Mouse (Mus musculus) NIH3T3 (cell line): ENCODE data around the gene Gast.
"Not testable (repeated sequence)": the region's sequence is repeated elsewhere in the genome, so short reads cannot be mapped to it uniquely, and the experiment has no call there.

ENCODE experiments used
- DNase-seq: peaks from one replicate; pipeline ENCODE4 v3.0.0-alpha.2; 2012; ENCODE audit warnings: low read depth

Gene Gast

GRCm38 (mm10) chr11:100333944-100334457 is at the start of gene Gast:
Gast (plus strand) TSS chr11:100334407.
- no peak for DNase-seq

- no peak for DNase-seq
Observed at GRCm38 (mm10) chr11:100284988-100285387, 49.2 kb upstream of the Gast start.

- DNase-seq = peak; percentile 91
Observed at GRCm38 (mm10) chr11:100287024-100287423, 47.2 kb upstream of the Gast start.

- DNase-seq = peak; percentile 57
Observed at GRCm38 (mm10) chr11:100288942-100289341, 45.3 kb upstream of the Gast start.

- peak; percentile 74 for DNase-seq
Observed at GRCm38 (mm10) chr11:100290235-100290634, 44.0 kb upstream of the Gast start.

- DNase-seq = no peak
Observed at GRCm38 (mm10) chr11:100292884-100293283, 41.3 kb upstream of the Gast start.

GRCm38 (mm10) chr11:100295308-100295707 is 38.9 kb upstream of the Gast start:
- DNase-seq = peak; percentile 92

GRCm38 (mm10) chr11:100297801-100298200 is 36.4 kb upstream of the Gast start:
- DNase-seq = peak; percentile 37

GRCm38 (mm10) chr11:100298274-100299036 is 35.8 kb upstream of the Gast start:
- peak; percentile 90 for DNase-seq

GRCm38 (mm10) chr11:100300293-100300692 is 33.9 kb upstream of the Gast start:
- peak; percentile 81 for DNase-seq

GRCm38 (mm10) chr11:100301292-100301691 is 32.9 kb upstream of the Gast start:
- no peak for DNase-seq

- no peak for DNase-seq
Observed at GRCm38 (mm10) chr11:100307900-100308299, 26.3 kb upstream of the Gast start.

GRCm38 (mm10) chr11:100308672-100309071 is 25.5 kb upstream of the Gast start:
- DNase-seq = not testable (repeated sequence)

GRCm38 (mm10) chr11:100311656-100312055 is 22.6 kb upstream of the Gast start:
- DNase-seq = no peak

GRCm38 (mm10) chr11:100312096-100312679 is 22.0 kb upstream of the Gast start:
- DNase-seq = no peak

- DNase-seq = no peak
Observed at GRCm38 (mm10) chr11:100313424-100313823, 20.8 kb upstream of the Gast start.

GRCm38 (mm10) chr11:100315439-100315838 is 18.8 kb upstream of the Gast start:
- DNase-seq = no peak

GRCm38 (mm10) chr11:100317826-100318380 is 16.3 kb upstream of the Gast start:
- no peak for DNase-seq

GRCm38 (mm10) chr11:100318529-100319451 is 15.4 kb upstream of the Gast start:
- DNase-seq = no peak

GRCm38 (mm10) chr11:100319492-100320171 is 14.6 kb upstream of the Gast start, which contains the start of gene Eif1:
Eif1 (plus strand) TSS chr11:100319885.
- DNase-seq = peak; percentile 100

GRCm38 (mm10) chr11:100320172-100320630 is 14.0 kb upstream of the Gast start:
- peak; percentile 100 for DNase-seq
